9 mouse cellular contexts compared by ENCODE assay signal in genomic region chr11:67819604-67820003, GRCm38 (mm10). TPM values are rescaled to one million over a fixed set of nuclear protein-coding genes. Genes with fewer than 3 reads are reported as not detected.
DNase-seq lines count a peak whose midpoint lies in the region; ATAC-seq lines count a peak whose summit lies in the region.
"Had no signal": no experiment of that assay in that cellular context is flagged by ENCODE, and none has a peak within 500 bp of the region (broad histone marks: within the 10 kb centered on the region; RNA-seq: fewer than 3 reads in every experiment).

No protein-coding gene starts in this region.

- H3K27me3 ChIP-seq in hindbrain, embryonic 14.5 days (ENCODE audit: control insufficient read depth, insufficient read depth, low read length), result no peaks in the 10 kb centered on the region
- H3K27me3 ChIP-seq in limb, embryonic 11.5 days (ENCODE audit: control insufficient read depth, insufficient read depth, low read length), result no peaks in the 10 kb centered on the region
- H3K27me3 ChIP-seq in neural tube, embryonic 12.5 days (replicated peaks), result no peaks in the 10 kb centered on the region

- no peak overlapping the region for H3K27ac ChIP-seq in hindbrain, embryonic 14.5 days
- H3K27ac ChIP-seq in limb, embryonic 11.5 days (replicated peaks; ENCODE audit: low read depth, low read length), result no peak overlapping the region
- no peak overlapping the region for H3K27ac ChIP-seq in neural tube, embryonic 12.5 days

- no peak for ATAC-seq in hindbrain, embryonic 14.5 days (ENCODE audit: low FRiP score)
- ATAC-seq in limb, embryonic 11.5 days (ENCODE audit: insufficient number of reproducible peaks, low FRiP score, low TSS enrichment, low read depth), result no peak
- ATAC-seq in neural tube, embryonic 12.5 days (ENCODE audit: low FRiP score, low read depth), result no peak

- DNase-seq in adrenal gland, postnatal 10 days, result peak; percentile 41
- no peak for DNase-seq in adrenal gland, adult 8-10 months
- DNase-seq in 3T3-L1 (ENCODE audit: low read depth, low spot score), result peak; percentile 60
- DNase-seq in embryo, embryonic 9.5 days (ENCODE audit: extremely low spot score), result peak; percentile 67
- DNase-seq in hindbrain, embryonic 14.5 days (ENCODE audit: low spot score), result peak; percentile 81
- peak; percentile 67 for DNase-seq in limb, embryonic 11.5 days (ENCODE audit: low spot score)
- DNase-seq in T-cell, adult 2 months (ENCODE audit: low spot score), result no peak

- no peaks in the 10 kb centered on the region for H3K36me3 ChIP-seq in hindbrain, embryonic 14.5 days (replicated peaks; ENCODE audit: control insufficient read depth, insufficient read depth)
- no peaks in the 10 kb centered on the region for H3K36me3 ChIP-seq in limb, embryonic 11.5 days (ENCODE audit: control insufficient read depth, insufficient read depth, low read length)
- H3K36me3 ChIP-seq in neural tube, embryonic 12.5 days, result no peaks in the 10 kb centered on the region

- no peaks in the 10 kb centered on the region for H3K4me1 ChIP-seq in hindbrain, embryonic 14.5 days (replicated peaks; ENCODE audit: control insufficient read depth, insufficient read depth, low read length)
- peaks cover 7% of the 10 kb centered on the region; the same call in 1 of the 2 replicates for H3K4me1 ChIP-seq in limb, embryonic 11.5 days (ENCODE audit: control insufficient read depth, insufficient read depth, low read length)
- no peaks in the 10 kb centered on the region for H3K4me1 ChIP-seq in neural tube, embryonic 12.5 days

- WGBS in hindbrain, embryonic 14.5 days, result 18% methylated on average over 5 of the region's 5 CpGs
- WGBS in limb, embryonic 11.5 days, result 18% methylated on average over 5 of the region's 5 CpGs
- 27% methylated on average over 5 of the region's 5 CpGs for WGBS in neural tube, embryonic 12.5 days

- H3K9ac ChIP-seq in hindbrain, embryonic 14.5 days, result no peak overlapping the region
- H3K9ac ChIP-seq in limb, embryonic 11.5 days (ENCODE audit: low read length), result 0 out of 2 replicates have a peak overlapping the region, but pooled peaks have one; percentile 22
- H3K9ac ChIP-seq in neural tube, embryonic 12.5 days, result 0 out of 2 replicates have a peak overlapping the region, but pooled peaks have one; percentile 8

- no peak overlapping the region for H3K4me3 ChIP-seq in hindbrain, embryonic 14.5 days (replicated peaks; ENCODE audit: low read length)
- no peak overlapping the region for H3K4me3 ChIP-seq in limb, embryonic 11.5 days (ENCODE audit: low read depth, low read length)
- H3K4me3 ChIP-seq in neural tube, embryonic 12.5 days, result no peak overlapping the region

- no peaks in the 10 kb centered on the region for H3K9me3 ChIP-seq in hindbrain, embryonic 14.5 days (ENCODE audit: control insufficient read depth, low read length)
- H3K9me3 ChIP-seq in limb, embryonic 11.5 days (ENCODE audit: control insufficient read depth, low read length), result no peaks in the 10 kb centered on the region
- no peaks in the 10 kb centered on the region for H3K9me3 ChIP-seq in neural tube, embryonic 12.5 days

- H3K4me2 ChIP-seq in hindbrain, embryonic 14.5 days (replicated peaks), result peak overlapping the region; percentile 31
- H3K4me2 ChIP-seq in limb, embryonic 11.5 days (ENCODE audit: low read depth, severe bottlenecking), result peak overlapping the region; percentile 25; the same call in 1 of the 2 replicates
- H3K4me2 ChIP-seq in neural tube, embryonic 12.5 days (replicated peaks), result peak overlapping the region; percentile 40

RNA-seq across cellular contexts. Expression of gene Dhrs7c, which starts 21.6 kb away (rescaled TPM):
- total RNA-seq in adrenal gland, postnatal 10 days (2021), result 10 to 100 TPM in 1 of 2 experiments, 1 to 10 TPM in 1; 5.2 to 23.7 TPM
- total RNA-seq in adrenal gland, adult 8-10 months (2022), result not detected
- polyA plus RNA-seq in hindbrain, embryonic 14.5 days (2014; fragmentation: Nextera tagmentation; extraction: Ambion mirVana), result not detected in 2 replicates
- 0.23 TPM in 1 of 2 replicates, not detected in the other for polyA plus RNA-seq in limb, embryonic 11.5 days (2014; fragmentation: Nextera tagmentation; extraction: Ambion mirVana)
- 0.34 and 0.75 TPM in 2 replicates for polyA plus RNA-seq in neural tube, embryonic 12.5 days (2016; fragmentation: Nextera tagmentation; extraction: Ambion mirVana)

RNA-seq across cellular contexts. Expression of gene Gsg1l2, which starts 45.2 kb away (rescaled TPM):
- total RNA-seq in adrenal gland, postnatal 10 days (2021), result not detected
- not detected for total RNA-seq in adrenal gland, adult 8-10 months (2022)
- polyA plus RNA-seq in hindbrain, embryonic 14.5 days (2014; fragmentation: Nextera tagmentation; extraction: Ambion mirVana), result not detected in 2 replicates
- polyA plus RNA-seq in limb, embryonic 11.5 days (2014; fragmentation: Nextera tagmentation; extraction: Ambion mirVana), result not detected in 2 replicates
- polyA plus RNA-seq in neural tube, embryonic 12.5 days (2016; fragmentation: Nextera tagmentation; extraction: Ambion mirVana), result not detected in 2 replicates
- polyA plus RNA-seq: gonadal fat pad, adult 2 months had no signal

RNA-seq across cellular contexts. Expression of gene Glp2r, which starts 48.7 kb away (rescaled TPM):
- total RNA-seq in adrenal gland, postnatal 10 days (2021), result under 1 TPM in 1 of 2 experiments, not detected in 1; 0.06 TPM
- under 1 TPM; 0.06 to 0.28 (median 0.13) TPM for total RNA-seq in adrenal gland, adult 8-10 months (2022)
- not detected in 2 replicates for polyA plus RNA-seq in hindbrain, embryonic 14.5 days (2014; fragmentation: Nextera tagmentation; extraction: Ambion mirVana)
- 0.05 TPM in 1 of 2 replicates, not detected in the other for polyA plus RNA-seq in limb, embryonic 11.5 days (2014; fragmentation: Nextera tagmentation; extraction: Ambion mirVana)
- 0.04 TPM in 1 of 2 replicates, not detected in the other for polyA plus RNA-seq in neural tube, embryonic 12.5 days (2016; fragmentation: Nextera tagmentation; extraction: Ambion mirVana)

Comparison
In these comparisons a context has a peak if more than half of its experiments do, and no peak if none do; other contexts are left out.
1. DNase-seq: peak in adrenal gland, postnatal 10 days (single experiment), 3T3-L1 (single experiment), embryo, embryonic 9.5 days (single experiment), hindbrain, embryonic 14.5 days (single experiment) and limb, embryonic 11.5 days (single experiment); none in adrenal gland, adult 8-10 months (single experiment) and T-cell, adult 2 months (single experiment).
2. Peak in every context shown above with its lines, with median percentiles within 50 percentile points of each other: H3K4me2 ChIP-seq.